Mouse (Mus musculus) fibroblast of lung, adult 2 months (primary cell): Measurements from ENCODE around the gene Best3.

Experiments
- DNase-seq: peaks from one replicate; pipeline ENCODE4 v3.0.0-alpha.2; 2011; ENCODE audit warnings: low read depth

Best3 gene

DNA sequence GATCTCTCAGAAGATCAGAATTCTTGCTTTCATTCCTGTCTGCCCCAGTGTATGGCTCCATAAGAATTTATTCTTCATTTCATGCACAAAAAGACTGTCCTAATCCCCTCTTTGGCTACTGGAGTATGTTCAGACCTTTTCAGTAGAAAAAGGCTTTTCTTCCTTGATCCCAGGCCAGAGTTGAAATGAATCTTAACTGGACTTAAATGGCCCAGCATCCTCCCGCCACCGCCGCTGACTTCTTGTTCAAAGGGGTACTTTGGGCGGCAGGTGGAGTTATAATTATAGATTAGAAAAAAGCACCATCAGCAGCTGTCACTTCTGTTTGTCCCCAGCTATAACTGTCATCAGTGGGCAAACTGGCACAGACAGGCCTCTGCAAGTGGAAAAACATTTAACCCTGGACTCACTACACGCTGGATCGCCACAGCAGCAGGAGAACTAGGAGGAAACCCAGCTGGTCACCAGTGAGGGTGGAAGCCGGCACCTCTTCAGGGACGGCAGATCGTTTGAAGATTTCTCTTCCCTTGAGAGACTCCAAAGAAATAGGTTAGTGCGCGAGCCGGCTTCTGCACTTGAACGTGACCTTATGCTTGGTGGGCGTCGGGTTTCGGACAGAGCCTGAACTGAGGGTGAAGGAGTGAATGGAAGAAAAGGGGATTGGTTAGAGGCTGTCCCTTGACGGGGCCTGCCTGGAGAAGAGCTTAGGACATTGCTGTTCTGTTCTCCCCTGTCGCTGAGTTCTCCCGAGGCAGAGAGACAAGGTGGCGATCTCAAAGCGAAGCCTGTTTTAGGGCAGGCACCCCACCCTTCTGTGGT is at the start of gene Best3:
Gene Best3, plus strand, starts transcription at position 51 of the 819 bp plus-strand sequence.
- no peak for DNase-seq

DNA sequence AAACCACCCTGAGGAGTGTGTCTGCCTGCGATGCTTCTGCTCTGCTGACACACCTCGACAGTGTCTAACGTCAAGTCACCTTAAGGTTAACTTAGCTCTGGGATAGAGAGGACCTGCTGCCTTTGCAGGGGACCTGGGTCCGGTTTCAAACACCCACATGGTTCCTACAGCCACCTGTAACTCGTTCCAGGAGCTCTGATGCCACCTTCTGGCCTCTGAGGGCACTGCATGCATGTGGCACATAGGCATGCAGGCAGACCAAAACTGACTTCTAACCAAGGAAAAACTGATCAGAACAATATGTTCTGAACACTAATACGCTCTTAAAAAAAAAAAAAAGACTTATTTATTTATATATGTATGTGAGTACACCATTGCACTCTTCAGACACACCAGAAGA is 43.1 kb upstream of the Best3 start:
- no peak for DNase-seq

DNA sequence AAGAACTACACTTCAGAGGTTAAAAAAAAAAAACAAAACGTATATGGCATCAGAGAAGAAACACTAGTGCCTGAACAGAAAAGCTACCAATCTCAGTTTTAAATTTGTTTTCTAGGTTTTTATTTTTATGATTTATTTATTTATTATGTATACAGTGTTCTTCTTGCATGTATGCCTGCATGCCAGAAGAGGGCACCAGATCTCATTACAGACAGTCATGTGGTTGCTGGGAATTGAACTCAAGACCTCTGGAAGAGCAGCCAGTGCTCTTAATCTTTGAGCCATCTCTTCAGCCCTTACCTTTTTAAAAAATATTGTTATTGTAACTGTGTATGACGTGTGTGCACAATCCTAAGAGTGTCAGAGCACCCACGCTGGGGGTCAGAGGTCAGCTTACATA is 42.0 kb upstream of the Best3 start:
- no peak for DNase-seq

DNA sequence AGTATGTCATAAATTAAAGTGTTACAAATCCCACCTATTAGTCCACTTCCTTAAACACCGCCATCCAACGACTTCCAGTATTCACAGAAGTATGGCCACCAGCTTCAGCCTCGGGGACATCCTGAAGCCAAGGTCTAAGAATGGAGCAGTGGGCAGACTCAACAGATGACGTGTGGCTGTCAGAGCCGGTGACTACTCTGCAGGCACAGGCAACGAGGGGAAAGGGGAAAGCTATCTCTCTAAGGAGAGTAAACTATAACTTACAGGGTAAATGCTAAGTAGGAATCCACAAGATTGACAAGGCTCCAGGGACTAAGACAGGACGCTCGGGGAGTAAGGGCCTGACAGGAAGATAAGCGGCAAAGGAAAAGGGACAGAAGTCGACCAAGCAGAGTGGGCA is 41.2 kb upstream of the Best3 start:
- no peak for DNase-seq

DNA sequence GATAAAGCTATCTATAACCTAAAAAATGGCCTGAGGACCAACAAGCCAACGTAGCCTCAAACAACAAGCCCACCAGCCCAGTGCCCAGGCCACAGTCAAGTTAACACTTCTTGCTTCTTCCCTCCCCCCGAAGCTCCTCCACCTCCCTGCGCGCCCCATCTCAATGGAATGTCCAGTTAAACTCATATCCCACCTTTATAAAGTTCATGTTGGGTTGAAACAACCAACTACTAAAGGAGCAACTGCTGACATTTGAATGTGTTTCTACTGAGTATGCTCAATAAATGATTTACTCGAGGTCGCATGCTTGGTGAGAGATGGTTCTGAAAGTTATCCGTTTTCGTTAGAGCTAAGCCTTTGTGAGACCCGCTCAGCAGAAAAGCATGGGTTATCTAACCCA is 37.7 kb upstream of the Best3 start:
- DNase-seq: no peak

DNA sequence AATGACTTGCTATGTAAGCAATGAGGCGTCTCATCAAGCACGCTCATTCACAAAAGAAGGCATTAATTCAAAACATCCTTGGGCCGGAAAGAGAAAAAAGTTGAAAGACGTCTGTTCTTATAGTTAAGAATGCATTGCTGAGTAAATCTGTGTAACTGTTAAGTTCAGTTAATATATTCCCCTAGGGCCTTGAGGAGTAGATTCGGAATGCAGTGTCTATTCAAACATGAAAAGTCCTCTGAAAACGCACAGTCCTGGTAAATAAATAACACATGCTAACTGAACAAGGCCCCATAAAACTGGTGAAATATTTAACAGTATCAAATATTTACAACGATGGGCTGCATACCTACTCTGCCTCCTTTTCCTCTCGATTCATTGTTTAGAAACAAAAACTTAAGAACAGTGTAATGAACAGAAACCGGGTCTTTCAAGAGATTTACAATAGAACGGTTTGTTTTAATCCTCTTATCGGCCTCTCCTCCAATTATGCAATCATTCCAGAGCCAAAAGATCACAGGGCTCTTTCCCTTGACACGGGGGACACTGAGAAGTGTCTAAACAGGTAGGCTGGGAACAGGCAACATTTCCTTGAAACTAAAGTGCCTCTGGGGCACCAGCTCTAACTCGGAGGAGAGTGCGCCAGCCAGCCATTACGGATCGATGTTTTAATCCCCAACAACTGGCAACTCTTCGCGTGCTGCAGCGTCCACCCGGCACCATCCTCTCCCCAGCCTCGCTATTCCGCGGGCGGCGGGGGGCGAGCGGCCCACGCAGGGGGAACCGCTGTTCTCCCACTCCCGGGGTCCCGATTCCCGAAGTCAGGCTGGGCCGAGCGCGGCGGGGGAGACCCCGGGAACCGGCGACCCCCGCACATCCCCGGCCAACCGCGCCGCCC is 36.8 kb upstream of the Best3 start:
- no peak for DNase-seq

DNA sequence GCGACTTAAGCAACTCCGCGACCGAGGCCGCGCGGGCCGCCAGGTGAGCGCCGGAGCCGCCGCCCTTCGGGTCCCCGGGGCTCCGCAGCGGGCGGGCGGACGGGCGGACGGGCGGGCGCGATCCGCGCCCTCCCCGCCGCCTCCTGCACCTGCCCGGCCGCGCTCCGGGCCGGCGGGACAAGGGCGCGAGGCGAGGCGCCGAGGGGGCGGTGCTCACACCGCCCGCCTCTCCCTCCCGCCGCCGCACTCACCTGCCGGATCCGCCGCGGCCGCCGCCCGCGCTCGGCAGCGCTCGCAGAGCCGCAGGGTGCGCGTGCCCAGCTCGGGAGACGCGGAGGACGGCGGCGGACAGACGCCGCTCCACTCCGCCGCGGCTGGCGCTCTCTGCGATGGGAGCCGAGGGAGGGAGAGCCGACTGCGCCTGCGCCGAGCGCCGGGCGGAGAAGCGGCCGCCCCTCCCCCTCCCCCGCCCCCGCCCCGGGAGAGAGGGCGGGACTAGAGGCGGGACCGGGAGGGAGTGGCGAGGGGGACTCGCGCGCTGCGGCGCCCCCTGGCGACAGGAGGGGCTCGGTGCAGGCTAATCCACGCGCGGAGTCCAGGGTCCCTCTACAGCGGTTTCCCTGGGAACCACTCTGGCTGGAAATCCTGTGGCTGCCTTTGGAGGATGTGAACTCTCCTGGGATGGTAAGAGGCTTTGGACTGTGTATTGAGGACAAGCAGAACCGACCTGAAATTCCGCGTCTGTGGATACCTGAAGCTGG is 35.9 kb upstream of the Best3 start, which contains the start of gene Rab3ip:
Gene Rab3ip, minus strand, starts transcription at position 761 of the 761 bp plus-strand sequence.
- DNase-seq: peak; percentile 39

DNA sequence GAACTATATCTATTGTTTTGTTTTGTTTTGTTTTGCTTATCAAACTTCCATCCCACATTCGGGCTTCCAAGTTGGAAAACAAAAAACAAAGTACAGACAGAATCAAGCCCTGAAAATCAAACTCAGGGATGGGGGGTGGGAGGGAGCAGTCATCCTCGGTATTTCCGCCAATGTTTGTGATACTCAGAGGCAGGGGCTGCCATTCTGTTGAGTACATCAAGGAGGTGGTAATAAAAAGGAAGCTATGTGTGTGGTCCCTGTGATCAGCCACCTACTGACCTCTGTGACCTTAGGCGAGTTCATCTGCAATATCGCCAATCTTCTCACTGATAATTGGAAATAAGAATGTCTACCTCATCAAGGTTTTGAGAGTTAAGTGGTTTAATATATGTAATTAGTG is 35.2 kb upstream of the Best3 start:
- DNase-seq: no peak

DNA sequence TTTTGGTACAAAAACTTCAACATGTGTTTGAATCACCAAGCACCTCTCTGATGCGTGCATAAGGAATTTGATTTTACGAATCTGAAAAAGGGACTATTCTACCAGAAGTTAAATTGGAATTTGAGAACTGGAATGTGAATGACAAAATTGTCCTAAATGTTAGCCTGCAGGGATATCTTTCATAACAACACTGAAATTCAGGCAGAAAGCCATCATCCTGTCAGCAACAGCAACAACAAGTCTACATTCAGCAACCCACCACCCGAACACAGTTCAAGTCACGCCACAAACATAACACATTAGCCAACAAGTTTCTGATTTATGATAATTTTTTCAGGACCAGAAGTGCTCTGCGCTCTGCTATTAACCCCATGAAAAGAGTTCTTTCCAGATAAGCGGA is 30.9 kb upstream of the Best3 start:
- peak; percentile 65 for DNase-seq

DNA sequence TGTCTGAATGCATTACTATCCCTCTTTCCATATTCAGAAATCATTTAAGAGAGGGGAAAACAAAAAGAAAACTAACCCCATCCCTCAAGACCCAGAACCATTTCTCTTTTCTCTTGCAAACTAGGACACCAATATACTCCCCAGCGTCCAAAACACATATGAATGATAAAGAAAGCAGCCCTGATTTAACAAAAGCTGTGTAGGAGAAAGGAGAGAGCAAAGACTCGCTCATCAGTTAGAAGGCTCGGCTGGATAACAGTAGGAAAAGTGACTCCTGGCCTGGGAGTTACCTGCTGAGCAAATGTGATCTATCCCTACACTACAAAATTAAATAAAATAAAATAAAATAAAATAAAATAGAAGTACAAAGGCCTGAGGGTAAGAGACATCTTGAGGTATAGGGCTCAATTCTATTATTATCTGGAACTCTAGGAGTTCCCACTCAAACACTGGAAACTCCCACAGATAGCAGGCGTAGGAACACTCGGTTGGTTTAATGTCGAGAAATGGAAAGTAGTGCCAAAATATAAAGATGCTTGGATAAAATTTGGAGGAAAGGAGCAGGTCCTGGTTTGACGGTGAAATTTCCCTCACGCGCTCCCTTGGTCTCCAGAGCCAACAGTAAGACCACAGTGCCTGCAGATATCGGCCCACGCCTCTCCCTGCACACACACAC is 29.5 kb upstream of the Best3 start:
- DNase-seq: no peak

DNA sequence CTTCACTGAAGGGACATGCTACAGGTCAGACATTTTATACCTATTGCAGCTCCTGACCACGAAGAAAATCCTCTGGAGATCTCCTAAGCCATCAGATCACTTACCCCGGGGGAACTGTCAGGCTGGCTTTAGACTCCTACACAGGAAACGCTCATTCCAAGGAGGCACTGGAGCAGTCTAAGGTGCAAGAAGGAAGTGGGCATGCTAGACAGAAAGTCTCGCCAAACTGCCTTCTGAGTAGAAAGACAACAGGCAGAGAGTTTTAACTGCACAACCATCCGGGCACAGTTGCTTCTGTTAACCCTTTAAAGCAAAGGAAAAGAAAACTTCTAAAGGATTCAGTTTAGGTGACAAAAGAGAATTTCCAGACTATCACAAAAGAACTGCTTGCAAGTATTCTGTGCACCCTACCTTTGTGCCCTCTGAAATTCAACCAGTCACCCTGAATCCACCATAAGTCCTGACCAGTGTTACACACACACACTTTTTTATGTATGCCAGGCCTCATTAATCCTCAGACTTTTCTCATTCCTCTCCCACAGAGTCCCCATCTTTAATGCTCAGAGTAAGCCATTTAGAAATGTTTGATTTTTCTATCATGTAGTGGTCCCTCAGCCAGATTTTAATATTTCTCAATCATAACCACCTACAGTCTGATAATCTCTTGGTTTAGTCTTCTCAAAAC is 28.1 kb upstream of the Best3 start:
- no peak for DNase-seq

DNA sequence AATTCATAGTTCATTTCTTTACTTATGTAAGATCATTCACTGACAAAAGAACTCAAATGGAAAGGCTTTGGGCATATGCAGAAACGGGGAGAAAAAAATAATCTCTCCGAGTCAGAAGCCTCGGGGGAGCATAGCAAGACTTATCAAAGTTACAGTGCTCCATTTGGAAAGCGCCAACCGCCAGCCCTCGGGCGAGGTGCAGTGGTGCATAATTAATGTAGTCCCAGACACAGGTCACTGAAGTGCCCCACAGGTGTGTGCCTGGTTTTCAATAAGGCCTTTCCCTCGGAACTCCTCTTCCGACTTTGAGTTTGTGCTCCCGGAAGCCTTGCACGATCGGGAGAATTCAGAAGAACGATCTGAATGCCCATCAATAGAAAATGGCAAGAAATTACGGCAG is 24.0 kb upstream of the Best3 start:
- no peak for DNase-seq

DNA sequence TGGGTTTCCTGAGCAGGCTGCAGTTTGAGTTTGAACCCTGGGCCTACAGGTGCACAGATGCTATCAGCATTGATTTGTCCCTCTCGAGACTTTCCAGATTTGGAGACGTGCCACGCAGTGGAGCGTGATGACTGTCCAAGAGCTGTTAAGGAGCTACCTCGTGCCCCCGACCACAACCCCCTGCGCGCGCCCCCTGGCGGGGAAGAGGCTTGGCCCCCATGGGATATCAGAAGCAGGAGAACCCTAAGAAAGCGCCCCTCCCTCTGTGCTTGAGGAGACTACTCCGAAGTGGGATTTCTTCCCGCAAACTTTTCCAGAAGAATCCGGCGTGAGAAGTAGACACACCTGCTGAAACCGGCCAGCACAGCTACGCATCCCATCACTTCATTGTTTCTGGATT is 23.3 kb upstream of the Best3 start:
- DNase-seq: no peak

DNA sequence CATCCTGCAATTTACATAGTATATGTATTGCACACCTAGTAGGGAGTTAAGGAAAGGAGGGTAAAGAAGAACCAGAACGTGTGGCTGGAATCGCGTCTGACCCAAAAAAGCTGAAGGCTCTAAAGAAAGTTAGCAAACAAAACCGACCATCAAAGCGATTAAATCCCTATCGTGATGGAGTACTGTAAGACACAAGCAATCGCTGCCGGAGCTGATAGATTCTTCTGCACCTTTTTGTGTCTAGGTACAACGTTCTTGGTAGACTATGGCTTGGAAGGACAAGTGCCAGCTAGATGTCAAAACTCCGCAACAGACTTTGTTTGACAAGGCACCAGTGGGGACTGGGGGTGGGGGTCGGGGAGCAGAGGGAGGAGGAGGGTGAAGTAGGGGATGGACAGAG is 22.0 kb upstream of the Best3 start:
- no peak for DNase-seq

DNA sequence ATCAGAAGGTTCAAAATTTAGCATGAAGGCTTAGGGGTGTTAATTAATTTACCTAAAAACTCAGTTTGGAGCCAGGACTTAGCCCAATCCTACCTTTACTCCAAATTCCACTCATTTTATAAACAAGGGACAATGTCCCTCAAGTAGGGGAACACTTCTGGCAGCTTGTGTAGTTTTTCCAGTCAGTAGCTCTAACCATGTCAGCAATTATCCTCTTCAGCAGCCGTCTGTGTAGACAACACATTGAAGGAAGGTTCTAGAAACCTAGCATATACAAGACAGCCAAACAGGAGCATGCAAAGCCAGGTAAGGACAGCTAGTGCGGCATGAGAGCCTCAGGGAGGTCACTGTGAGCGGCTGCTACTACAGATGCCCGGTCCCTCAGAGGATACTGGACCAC is 21.5 kb upstream of the Best3 start:
- DNase-seq: no peak

DNA sequence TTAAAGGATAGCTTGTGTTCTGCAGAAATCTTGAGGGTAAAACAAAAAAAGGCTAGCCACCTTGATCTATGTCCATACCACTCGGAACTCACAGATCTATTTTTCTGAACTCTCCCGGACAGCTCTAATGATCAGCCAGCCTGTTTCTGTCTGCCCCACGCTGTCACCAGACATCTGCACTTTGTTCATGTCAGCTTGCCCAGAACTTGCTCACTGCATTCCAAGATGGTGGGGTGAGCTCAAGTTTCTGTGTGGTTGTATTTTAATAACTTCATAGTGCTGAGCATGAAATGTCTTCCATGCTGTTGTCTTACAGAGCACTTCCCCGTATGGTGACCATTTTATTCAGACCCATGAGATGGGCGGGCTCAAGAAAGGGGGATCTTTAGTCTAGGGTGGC is 20.8 kb upstream of the Best3 start:
- DNase-seq: peak; percentile 45

DNA sequence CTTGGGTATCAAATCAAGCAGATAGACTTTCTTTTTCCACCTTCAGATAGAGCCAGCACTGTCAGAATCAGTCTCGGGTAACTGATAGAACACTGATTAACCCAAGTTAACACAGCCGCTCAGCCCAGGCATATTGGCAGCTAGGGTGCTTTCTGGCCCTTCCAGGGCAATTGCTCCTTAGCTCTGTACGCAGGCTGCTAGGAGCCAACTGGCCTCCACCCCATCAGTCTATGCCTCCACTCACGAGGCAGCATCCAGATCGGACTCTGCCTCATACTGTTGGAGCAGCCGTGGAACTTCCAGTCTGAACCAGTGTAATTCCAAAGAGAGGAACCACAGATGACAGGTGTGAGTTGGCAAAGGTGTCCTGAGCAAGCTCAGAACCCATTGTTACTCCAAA is 20.0 kb upstream of the Best3 start:
- DNase-seq: no peak

DNA sequence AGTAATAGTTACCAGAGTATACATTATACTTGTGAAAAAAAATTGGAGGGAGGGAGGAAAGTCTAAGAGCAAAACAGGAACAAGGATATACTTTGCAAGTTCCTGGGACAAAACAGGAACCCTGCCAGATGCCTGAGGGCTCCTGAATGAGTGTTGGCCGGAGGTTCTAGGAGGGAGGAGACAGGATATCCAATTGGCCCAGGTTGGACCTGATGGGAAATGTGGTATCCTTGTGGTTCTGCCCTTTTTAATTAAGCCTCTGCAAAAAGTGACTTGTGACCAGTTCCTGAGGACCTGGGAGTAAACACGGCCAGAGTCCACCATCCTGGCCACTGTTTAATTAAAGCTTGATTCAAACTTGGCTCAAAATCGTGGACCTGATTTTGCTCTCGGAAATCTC is 17.4 kb upstream of the Best3 start:
- DNase-seq: no peak

DNA sequence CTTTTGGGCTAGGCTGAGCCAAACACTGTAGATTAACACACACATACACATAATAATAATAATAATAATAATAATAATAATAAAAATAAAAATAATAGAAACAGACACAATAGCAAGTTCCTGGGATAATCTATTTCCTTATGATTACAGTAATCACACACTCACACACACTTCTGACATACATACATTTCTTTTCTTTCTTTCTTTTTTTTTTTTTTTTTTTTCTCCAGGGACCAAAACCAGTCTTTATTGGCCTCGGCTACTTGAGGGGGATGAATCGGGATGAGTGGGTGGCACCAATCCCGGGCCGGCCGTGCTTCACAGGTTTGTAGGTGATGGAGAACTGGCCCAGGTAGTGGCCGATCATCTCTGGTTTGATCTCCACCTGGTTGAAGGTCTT is 13.6 kb upstream of the Best3 start, which contains the start of gene Gm10271:
Gene Gm10271, minus strand, starts transcription at position 101 of the 400 bp plus-strand sequence.
- DNase-seq: no peak

DNA sequence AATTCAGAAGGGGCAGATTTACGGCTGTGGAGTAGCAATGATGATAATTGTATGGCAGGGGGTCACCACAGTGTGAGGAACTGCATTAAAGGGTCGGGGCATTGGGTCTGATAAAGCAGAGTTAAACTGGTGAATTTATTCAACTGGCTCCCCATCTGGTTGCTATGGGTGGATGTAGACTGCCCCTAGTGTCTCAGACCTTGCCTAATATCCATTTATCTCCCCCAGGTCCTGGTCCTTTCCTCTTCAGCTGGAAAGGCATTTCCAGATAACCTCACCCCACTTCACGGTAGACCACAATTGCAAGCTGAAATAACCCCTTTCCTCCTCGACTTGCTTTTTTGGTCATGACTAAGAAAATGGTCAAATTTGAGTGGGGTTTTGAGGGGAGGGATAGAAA is 8.7 kb upstream of the Best3 start:
- no peak for DNase-seq

DNA sequence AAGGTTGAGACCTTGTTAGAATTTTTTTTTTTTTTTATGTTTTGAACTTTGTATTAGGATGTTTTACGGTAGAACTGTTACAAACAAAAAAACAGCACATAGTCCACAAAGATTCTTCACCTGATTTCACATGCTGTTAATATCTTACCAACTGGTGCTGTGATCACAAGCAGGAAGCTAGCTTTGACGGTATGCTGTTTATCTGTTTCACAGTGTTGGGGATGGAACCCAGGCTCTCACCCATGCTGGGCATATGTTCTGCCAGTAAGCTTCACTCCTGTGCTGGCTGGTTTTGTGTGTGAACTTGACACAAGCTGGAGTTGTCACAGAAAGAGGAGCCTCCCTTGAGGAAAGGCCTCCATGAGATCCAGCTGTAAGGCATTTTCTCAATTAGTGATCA is 8.3 kb upstream of the Best3 start:
- no peak for DNase-seq
